Mouse (Mus musculus) c-Kit-positive CD71-positive TER-119-positive erythroid progenitor cells, embryonic 14.5 days (primary cell): ENCODE measurements around the gene Tmem54.
A peak's percentile ranks its signal among the peaks of the same experiment; 100 is the strongest.

ENCODE experiments used
- DNase-seq: peaks from one replicate; pipeline ENCODE4 v3.0.0-alpha.2; 2013; ENCODE audit warnings: low spot score

Gene Tmem54

DNA sequence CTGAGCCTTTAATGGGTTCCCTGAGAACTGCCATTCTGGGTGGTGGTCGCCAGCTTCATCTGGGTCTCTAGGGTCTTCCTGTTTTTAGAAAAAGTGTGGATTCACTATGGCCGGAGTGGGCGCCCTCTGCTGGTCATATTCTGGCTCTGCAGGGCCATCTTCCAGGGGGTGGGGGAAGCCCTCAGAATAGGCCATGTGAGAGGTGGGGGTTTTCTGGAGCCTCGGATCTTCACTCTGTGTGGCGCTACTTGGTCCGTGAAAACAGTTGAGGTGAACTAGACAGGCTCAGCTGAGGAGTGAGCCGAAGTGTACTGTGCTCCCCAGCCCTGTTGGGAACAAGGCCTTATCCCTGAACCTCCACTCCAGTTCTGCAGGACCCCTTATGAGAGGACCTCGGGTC lies 24.8 kb downstream of the Tmem54 start:
- DNase-seq, result no peak

DNA sequence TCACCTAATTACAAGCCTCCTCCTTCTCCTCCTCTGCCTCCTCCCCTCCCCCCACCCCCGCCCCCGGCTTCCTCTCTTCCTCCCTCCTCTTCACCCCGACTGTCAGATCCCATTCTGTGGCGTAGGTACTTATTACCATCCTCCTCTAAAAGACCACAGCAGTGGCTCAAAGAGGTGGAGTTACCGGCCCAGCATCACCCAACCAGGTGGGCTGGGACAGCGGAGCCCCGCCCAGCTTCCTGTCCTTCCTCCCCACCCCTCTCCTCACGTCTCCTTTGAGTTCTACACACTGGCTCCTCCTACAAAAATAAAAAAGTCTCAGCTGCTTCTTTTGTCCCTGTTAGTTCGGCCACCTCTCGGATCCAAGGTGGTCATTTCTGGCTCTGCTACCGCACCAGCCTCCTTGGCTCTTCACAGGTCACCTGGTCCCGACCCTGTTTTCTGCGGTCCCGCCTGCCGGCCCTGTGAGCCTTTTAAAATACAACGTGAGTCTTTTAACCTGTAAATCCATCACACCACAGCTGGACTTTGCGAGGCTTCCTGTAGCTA lies 25.5 kb downstream of the Tmem54 start:
- DNase-seq, result no peak

DNA sequence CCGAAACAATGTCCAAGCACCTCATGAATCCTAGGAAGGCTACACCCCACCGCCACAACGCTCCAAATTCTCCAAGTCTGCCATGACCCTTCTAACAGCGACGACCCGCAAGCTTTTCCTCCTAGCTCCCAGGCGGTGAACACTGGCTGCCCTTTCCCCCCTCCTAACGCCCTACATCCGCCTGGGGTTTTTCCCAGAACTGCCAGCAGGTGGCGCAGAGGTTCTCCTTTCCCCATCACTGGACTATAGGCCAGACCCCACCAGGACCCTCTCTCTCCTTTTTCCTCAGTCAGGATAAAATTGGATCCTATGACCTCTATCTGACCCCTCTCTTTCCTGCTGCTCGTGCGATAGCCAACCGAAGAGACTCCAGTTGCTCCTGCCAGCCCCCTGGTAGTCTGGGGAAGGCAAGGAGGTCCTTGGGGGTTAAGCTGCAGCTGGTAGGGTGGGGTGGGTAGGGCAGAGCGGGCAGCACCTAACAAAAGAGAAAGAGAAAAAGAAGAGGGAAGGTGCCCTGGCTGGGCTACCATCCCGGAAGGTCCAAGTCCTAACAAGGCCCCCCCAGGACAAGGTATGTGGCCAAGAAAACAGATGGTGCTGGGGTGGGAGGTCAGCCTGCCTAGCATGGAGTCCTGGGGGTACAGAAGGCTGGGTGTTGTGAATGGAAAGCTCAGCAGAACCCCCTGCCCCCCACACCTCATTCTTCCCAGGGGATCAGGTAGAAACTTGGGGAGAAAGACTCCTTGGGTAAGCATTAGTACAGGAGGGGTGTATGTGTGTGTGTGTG lies 29.6 kb downstream of the Tmem54 start:
- peak; percentile 61 for DNase-seq

DNA sequence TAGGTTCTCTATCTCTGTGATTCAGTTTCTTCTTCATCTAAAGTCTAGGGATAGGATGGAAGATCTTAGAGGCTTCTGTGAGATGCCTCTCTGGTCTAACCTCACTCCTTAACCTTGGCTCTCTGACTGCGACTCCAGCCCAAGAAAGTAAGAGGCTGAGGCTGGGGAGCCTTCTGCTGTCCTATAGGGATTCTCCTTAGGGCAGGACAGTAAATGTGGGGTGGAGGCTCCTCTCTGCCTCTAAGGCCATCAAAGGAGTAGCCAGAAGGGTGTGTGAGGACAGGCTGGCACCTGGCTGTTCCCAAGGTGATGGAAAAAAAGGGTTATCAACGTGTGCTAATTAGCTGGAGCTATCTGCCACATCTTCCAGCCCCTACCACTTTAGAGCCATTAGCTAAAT lies 30.3 kb downstream of the Tmem54 start:
- no peak for DNase-seq

DNA sequence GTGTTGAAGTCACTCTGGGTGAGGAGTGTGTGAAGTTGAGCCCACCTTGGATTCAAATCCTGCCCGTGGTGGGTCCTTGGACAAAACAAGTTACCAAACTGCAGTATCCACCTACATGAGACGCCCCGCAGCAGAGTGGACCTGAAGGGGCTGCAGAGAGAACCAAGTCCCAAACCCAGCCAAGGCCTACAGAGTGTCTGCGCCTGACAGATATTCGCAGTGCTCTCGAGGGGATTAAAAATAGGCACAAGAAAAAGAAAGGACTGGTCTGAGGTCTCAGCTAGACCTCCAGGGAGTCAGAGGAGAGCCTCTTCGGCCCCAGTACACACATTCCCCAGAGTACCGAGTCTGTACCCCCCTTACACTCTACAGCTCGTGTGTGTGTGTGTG lies 30.8 kb downstream of the Tmem54 start:
- DNase-seq, result no peak

DNA sequence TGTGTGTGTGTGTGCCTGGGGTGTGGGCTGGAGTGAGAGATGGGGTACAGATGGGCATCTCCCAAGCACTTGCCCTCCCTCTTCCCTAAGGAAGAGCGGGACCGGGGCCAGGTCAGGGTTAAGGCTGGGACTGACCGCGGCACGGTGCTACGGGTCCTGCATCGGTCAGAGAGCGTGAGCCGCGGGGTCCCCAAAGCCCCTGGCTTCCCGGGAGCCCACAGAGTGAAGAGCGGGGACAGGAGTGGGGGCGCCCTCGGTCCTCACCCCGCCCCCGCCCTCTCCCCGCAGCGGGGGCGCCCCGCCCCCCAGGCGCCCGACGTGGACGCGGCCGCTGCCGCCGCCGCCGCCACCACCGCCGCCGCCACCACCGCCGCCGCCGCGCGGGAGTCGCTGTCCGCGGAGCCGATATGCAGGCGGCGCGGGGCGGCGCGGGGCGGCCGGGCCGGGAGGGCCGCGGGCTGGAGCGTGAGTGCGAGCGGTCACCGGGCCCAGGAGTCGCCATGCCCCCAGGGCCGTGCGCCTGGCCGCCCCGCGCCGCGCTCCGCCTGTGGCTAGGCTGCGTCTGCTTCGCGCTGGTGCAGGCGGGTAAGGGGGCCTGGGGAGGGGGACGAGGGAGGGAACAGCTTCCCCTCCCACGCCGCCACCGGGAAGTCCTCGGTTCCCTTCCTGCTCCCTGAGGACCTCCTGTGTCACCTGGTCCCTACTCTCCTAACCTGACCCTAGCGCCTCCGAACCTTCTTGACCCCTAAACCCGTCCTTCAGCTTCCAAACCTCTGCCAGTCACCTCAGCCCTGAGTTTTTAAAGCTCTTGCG lies 31.4 kb downstream of the Tmem54 start, which contains the start of gene Fndc5:
Fndc5 (plus strand) TSS at position 421 of the 813 bp plus-strand sequence.
- DNase-seq, result no peak

DNA sequence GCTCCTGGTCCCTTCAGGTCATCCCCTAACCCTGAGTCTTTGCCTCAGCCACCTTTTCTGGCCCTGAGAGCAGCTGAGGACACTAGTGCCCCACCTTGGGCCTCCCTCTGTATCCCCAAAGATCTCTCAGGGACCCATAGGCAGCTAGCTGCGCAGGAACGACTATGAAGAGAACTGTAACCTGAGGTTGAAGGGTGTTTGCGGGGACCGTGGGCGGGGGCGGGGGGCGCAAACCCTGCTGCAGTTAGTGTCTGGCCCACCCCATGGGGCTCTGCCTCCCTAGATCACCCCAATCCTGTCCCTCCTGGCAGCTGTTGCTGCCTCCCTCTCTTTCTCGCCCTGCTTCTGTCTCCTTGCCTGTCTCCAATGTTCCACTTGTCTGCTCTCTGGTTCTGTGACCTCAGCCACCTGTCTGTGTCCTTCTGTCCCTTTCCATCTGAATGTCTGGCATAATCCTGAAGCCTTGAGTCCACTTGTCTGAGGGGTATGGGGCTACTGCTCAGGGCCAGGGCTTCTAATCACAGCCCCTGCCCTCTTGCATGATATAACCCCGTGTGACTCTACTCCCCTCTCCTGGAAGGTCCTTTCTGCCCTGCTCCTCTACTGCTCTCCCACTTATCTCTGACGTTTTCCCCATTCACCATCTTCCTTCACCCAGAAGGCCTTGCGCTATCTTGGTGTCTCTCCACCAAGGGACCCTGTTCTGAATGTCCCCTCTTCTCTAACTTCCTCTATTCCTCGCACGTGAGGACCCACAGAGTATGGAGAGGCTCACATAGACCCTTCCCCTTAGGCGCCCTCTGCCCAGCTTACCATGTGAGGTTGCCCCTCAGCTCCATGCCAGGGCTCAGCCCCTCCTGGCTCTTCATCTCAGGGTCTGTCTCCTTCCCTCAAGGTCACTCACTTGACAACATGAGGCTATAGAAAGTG lies 32.3 kb downstream of the Tmem54 start:
- no peak for DNase-seq

DNA sequence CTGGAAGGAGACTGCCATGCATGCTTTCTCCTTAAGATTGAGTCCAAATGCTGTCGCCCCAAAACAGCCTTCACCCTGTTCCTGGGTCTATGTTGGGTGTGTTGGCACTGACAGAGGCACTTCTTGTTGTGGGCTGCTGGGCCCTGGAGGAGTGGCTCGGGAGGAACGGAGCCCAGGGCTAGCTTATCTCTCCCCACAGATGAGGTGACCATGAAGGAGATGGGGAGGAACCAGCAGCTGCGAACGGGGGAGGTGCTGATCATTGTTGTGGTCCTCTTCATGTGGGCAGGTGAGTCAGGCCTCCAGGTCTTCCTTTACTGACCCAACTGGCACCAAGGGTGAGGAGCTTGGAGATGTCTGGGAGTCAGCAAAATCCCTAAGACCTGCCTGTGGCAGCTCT lies 34.3 kb downstream of the Tmem54 start:
- peak; percentile 75 for DNase-seq

DNA sequence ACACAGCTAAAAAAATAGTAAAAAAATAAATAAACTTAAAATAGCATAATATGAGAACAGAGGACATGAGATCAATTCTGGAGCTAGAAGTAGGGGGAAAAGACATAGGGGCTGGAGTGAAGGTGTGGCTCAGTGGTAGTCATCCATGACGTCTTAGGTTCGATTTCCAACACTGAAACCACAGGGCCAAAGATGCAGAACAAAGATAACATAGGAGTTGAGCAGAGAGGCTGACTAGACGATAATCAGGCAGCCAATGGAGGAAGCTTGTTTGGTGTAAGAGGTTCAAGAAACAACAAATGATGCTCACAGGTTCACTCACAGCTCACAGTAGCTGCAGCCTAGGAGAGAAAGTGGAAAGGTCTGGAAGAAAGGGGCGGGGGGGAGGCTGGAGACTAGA lies 35.5 kb downstream of the Tmem54 start:
- peak; percentile 64 for DNase-seq

DNA sequence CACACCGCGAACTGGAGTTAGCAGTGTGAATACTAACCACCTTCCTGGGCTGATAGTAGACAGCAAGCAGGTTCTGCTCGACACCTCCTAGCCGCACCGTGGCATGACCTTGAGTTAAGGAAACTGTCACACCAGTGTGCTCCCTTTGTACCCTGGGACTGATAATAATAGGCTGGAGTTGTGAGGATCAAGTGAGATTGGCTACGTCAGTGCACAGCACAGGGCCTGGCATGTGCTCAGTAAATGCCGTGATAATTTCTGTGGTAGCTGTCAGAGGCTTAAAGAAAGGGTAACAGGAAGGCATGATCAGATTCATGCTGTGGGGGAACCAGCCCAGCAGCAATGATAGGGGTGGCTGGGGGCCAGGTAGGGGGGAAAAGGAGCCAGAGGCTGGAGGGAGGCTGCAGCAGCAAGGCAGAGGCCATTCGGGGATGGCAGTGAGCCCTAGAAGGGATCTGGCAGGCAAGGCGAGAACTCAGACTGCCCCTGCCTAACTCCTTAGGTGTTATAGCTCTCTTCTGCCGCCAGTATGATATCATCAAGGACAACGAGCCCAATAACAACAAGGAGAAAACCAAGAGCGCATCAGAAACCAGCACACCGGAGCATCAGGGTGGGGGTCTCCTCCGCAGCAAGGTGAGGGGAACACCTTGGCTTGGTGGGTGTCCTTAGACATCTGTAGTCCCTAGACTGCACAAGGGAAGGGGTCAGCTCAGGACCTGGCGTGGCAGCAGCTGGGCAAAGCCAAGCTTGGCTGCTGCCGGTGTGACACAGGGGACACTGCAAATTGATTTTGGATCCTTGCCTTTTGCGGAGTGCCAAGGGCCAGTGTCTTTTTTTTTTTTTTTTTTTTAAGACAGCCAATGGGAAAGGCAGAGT lies 36.5 kb downstream of the Tmem54 start:
- no peak for DNase-seq

DNA sequence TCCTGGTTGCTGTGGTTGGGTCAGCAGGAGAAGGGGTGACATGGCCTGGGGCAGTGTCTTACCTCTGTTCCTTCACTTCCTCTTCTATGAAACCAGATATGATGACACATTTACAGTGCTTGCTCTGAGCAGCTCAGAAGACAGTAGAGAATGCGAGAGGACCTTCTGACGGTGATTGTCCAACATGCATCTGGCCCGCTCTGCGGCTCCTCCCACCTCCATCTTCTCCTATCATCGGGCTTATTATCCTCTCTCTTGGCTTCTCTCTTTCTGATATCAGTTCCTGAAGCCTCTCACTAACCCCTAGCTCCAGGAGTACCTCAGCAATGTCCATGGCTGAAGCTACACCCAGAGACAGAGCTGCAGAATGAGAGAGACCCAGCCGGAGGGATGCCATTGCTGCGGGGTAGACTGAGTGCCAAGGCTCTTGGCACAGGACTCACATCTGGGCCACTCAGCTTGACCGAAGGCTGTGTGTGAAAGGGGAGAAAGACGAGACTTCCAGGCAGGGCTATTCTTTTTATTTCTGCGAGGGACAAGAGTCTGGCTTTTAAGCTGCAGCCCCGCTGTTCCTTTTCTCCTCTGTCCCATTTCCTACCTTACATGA lies 37.2 kb downstream of the Tmem54 start:
- DNase-seq, result no peak

DNA sequence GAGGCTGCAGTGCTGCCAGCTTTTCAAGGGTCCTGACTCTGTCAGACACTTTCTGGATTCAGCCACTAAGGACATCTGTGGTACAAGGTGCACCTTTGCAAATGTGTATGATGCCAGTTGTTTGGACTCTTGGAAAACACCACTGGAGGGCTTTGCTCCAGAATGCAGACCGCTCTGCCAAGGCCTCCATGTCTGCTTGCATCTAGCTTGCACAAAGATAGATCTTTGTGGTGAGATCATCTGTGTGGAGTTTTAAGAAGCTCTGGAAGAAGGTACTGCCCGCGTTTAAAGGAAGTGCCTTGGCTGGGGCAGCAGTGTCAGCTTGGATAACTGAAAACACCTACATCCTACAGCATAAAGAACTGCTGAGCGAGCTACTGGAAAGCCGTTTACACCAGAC lies 38.2 kb downstream of the Tmem54 start:
- DNase-seq, result no peak

DNA sequence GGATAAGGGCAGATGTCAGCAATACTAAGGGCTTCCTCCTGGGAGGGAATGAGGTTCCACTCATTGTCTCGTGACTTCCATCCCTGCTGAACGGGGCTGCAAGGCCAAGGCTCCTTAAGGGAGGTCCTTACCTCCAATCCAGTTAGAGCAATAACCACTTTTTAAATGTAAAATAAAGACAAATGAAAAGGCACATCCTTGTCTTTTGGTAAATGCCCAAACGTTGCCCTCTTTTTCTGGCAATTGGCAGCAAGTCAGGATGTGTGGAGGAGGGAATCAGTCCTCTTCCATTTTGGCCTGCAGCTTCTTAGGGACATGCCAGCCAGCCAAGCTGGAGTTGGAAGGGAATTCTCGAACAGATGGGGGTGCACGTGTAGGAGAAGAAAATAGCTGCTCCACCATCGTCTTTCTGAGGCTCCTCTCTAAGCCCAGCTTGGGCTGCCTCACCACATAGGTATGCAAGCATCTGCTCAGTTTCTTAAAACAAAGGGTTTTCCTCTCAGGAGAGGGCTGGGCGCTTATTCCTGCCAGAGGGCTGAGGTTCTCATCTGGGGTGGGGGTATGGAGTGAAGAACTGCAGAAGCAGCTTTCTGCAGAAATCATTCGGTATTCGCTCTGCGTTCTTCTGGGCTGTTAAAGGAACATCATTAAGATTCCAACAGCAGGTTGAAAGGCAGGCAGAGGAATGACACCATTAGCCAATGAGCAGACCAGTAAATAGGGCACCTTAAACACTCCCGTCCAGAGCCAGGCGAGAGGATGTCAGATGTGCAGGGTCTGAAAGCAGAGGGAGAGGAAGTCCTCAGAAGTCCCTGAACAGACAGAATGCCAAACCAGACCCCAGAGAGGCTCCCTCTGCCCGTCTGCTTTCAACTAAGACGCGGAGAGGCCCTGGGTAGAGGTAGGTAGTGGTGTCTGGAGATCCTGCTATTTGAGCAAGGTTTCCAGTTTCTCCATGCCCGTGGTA lies 39.3 kb downstream of the Tmem54 start:
- DNase-seq, result no peak

DNA sequence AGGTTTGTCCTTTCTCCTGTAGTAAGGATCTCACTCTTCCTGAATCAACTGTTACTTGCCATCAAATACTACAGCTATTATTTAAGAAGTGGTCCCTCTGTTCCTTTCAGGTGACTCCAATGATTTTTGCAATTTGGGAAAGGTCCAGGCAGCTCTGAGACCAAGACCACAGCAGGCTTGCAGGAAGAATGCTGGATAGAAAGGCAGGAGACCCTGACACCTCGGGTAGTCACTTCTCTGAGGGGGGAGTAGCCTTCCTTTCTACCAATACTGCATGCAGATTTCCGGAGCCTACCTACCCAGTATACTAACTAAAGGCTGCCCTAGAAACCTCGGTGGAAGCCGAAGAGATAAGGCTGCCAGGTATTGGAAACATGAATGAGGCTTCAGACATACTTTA lies 40.1 kb downstream of the Tmem54 start:
- DNase-seq, result no peak

DNA sequence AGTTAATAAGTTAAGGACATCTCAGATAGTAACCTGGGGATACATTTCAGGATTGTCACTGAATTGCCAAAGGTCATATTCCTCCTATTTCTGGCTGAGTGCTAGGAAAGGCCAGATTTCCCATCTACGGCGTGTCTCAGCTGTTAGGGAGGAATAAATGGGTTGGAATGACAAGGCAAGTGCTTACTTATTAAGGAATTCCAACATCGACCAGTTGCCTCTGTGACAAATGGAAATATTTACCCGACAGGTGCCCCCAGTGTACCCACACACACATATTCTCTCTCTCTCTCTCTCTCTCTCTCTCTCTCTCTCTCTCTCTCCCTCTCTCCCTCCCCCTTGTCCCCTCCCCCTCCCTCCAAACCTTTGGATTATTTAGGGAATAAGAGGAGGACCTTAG lies 40.6 kb downstream of the Tmem54 start:
- DNase-seq, result no peak

DNA sequence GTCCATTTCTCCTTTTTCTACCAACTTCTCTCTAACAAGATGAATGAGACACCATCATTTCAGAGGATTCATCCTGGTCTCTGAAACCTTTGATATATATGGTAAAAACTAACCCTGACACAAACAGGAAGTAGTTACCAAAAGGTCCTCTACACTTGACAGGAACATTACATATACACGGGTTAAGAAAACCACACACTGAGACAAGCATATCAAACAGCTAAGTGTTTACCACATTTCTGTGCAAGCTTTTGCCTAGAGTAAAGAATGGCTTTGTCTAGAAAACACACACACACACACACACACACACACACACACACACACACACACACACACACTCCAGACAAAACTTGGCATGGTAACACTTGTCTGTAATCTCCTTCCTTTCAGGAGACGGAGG lies 41.0 kb downstream of the Tmem54 start:
- no peak for DNase-seq

DNA sequence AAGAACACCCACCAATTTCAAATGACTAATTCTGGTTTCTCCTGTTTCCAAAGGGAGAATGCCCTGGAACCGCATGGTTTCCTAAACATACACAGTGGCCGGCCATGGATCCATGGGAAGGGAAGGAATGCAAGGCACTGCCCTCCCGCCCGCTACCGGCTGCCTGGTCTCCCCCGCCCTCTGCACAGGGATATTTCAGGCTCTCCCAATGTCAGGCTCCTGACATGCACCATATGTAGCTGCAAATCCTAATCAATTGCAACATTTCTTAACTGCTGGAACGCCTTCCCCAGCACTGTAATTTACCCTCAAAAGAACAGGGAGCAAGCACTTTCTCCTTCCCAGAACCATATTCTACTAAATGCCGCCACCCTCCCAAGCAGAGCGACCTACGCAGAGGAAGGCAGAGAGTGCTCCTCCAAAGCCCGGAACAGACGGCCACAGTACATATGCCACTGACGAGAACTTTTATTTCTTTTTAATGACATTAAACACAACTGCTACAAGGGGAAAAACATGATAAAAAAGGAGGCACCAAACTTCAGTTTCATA lies 42.3 kb downstream of the Tmem54 start:
- DNase-seq, result no peak

DNA sequence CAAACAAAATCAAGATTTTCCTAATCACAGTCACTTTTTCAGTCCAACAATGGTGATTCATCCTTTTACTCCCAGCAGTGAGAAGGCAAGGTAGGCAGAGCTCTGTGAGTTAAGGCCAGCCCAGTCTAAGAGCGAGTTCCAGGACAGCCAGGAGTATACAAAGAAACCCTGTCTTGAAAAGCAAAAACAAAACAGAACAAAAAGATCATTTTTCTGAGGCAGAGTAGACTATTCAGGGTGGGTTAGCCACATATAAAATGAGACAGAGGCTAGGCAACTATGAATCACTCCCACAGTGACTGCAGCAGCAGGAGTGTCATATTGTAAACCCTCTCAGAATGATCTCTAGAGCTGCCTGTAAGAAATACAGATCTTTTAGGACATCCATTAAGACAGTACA lies 44.0 kb downstream of the Tmem54 start:
- DNase-seq, result no peak

DNA sequence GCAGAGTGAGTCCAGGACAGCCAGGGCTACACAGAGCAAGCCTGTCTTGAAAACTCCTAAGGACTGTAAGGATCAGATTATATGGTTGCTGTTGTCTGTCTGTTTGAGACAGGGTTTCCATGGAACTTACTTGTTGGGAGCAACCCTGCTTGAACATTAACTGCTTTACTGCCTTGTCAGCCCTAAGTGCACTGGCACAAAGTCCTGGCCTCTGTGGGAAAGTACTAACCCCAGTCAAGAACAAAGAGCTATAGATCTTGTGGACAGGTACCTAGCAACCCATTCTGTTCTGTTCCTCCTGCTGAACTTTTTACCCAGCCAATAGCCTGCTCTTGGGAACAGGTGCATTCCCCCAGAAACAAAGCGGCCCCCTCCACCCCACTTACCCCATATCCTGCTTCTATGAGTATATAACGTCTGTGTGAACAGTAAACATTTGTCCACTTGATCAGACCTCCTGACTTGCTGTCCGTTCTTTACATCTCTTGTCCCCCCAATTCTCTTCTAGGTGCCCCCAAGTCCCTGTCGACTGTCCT lies 46.0 kb downstream of the Tmem54 start:
- DNase-seq, result no peak
